Mouse (Mus musculus) urinary bladder, adult 2 months (tissue): Measurements from ENCODE around the gene Tbc1d9. TPM values are rescaled to one million over a fixed set of nuclear protein-coding genes. Genes with fewer than 3 reads are reported as not detected.

ENCODE experiments used
- DNase-seq: peaks from one replicate; pipeline ENCODE4 v3.0.0; 2022; ENCODE audit warnings: low spot score
- polyA plus RNA-seq: library from polyadenylated mRNA; depleted of rRNA; stranded (reverse); fragments of >200 nt; gene quantifications from 2 replicates; pipeline ENCODE4 v1.2.3, GENCODE M21; 2012

Tbc1d9 gene
- polyA plus RNA-seq, 1 experiment = 22.0 TPM

DNA sequence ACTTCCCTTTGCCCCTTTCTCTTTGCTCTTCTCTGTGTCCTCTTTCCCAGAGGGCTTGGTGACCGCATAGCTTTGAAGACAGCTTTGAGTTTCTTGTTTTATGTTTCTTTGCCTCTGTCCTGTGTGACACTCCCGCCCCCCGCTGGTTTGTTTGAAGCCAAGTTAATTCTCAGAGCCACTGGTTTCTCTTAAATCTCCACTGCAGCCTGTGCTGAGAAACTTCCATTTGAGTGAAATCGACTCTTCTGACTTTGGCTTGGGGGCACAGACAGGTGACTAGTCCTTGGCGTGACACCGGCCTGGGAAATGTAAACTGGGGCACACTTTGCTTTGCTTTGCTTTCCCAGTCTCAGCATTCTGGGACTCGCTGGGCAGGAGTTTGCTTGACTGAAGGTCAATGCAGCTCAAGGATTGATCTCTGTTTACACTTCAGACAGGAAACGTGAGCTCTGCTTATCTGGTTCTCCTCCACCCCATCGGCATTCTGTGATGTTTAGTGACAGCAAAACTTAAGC lies 13.1 kb downstream of the Tbc1d9 start:
- no peak for DNase-seq

DNA sequence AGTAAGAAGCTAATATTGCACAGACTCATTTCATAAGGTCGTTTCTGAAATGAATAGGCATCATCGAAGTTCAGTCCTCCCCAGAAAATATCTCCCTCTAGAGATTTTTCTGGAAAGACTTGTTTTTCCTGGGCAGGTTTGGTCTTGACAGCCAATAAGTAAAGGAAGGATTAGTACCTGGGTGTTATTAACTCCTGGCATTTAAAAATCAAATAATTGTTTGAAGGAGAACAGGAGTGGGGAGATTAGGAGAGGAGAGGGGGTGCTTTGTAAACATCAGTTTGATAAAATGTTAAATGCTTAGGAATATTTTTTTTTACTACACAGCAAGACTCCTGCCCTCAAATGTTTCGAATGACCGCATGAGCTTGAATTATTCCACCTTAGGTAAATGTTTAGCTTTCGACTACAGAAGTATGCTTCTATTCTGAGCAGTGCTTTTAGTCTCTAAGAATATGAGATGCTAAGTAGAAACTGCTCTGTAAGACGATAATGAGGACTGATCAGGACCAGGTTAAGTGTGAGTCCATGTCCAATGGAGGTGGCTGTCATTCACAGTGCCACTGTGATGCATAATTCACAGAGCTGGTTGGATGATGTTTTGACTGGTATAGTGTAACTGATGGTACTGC lies 16.8 kb downstream of the Tbc1d9 start:
- DNase-seq = no peak

DNA sequence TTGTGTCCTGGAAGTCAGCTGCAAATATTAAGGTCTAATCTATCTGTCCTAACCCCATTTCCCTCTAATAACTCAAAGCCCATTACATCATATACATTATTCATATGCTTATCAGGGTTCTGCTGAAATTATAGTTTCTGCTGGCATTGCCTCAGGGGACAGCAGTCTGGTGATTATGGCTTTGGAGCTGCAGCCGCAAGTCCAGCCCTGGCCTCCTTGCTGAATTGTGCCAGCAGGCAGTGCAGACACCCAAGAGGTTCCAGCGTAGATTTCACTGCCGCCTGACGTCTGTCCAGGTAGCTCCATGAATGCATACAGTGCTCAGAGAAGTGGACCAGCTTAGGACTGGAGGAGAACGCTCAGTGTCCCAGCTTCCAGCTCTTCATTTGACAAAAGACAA lies 17.6 kb downstream of the Tbc1d9 start:
- DNase-seq = no peak

DNA sequence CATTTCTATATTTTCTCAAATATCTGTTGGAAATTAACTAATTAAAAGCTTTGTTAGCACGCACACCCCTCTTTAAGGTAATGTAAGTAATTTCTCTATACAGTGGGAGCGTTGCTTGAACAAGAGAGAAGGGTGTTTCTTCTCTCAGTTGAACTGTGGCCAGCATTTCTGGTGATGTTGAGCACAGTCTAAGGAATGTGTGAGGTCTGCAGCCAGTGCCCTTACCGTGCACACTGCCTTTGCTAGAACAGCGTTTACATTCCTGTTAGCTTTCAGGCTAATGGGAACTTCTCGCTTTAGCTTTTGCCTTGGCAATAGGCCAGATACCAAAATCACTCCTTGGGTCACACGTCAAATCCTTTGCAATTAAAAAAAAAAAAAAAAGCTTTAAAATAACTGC lies 21.2 kb downstream of the Tbc1d9 start:
- DNase-seq = no peak

DNA sequence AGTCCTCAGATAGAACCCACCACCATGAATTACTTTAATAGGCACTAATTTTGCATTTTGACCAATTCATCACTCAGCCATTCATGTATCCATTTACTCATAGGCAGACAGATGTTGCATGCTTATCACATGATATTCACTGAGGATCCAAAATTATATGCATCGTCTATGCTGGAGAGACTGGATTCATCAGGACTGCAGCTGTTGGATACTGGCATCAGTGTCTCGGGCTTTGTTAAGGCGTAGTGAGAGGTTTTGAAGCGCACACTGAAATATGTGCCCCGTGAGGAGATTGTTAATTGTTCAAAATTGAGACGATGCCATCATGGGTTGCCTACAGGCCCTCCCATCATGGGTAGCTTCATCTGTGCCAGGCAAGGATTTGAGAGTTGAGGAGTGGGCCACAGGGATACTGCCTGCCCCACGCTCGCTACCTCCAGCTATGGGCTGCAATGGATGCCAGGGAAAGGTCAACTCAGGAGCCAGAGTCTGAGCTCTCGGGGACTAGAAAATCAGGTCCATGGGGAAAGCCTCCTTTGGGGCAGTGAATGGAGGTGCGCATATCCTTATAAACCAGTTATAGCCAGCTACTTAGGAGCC lies 22.3 kb downstream of the Tbc1d9 start:
- DNase-seq = no peak

DNA sequence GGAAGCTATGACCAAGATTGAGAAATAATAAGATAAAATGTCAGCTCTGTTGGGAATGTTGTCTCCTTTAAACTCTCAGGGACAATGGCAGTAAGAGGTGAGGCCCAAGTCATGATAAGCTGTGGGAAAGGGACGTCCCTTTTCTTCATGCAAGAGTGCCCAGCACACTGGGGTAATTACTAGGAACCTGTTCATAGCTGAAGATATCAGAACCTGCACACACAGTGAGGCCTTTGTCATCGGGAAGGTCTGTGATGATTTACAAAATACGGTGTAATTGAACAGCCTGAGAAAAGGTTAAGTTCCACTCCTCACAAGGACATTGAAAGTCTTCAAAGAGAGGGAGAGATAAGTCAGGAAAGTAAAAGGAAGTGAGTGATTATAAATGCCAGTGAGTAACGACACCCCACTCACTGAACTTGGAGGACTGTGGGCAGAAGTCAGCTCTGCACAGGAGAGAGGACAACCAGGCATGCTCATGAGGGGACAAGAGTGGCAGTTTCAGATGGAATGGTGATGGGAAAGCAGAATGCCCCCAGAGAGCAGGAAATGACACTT lies 24.5 kb downstream of the Tbc1d9 start:
- no peak for DNase-seq

DNA sequence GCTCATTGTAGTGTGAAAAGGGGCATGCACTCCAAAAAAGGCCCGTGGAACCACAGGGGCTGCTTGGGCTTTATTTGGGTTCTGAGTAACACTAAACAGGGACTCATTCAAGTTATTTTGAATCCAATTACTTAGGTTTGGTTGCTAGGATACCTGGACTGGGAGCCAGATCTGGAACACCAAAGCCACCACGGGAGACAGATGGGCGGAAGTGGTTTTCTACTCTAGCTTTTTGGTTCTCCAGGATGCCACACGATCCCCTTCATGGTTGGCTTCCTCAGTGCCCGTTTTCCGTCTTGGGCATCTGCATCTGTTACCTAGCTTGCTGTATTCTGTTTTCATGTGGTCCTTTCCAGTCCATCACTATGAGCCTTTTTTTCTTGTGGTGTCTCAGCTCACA lies 30.9 kb downstream of the Tbc1d9 start:
- no peak for DNase-seq

DNA sequence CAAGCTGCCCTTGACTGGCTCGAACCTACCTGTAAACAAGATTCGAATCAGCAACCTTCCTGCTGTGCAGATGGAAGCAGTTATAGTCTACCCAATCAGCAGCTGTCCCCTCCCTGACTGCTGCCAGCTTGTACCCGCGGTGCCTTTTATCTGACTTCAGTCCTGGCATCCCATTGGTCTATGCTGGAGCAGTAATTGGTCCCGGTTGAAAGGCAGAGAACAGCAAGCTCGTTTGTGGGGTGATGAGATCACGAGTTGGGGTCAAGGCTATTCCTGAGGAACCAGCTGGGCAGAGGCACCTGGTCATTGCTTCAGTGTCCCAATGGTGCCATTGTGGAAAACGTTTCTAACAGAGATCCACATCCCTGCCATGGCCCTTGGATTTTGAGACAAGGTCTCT lies 34.6 kb downstream of the Tbc1d9 start:
- DNase-seq = no peak

DNA sequence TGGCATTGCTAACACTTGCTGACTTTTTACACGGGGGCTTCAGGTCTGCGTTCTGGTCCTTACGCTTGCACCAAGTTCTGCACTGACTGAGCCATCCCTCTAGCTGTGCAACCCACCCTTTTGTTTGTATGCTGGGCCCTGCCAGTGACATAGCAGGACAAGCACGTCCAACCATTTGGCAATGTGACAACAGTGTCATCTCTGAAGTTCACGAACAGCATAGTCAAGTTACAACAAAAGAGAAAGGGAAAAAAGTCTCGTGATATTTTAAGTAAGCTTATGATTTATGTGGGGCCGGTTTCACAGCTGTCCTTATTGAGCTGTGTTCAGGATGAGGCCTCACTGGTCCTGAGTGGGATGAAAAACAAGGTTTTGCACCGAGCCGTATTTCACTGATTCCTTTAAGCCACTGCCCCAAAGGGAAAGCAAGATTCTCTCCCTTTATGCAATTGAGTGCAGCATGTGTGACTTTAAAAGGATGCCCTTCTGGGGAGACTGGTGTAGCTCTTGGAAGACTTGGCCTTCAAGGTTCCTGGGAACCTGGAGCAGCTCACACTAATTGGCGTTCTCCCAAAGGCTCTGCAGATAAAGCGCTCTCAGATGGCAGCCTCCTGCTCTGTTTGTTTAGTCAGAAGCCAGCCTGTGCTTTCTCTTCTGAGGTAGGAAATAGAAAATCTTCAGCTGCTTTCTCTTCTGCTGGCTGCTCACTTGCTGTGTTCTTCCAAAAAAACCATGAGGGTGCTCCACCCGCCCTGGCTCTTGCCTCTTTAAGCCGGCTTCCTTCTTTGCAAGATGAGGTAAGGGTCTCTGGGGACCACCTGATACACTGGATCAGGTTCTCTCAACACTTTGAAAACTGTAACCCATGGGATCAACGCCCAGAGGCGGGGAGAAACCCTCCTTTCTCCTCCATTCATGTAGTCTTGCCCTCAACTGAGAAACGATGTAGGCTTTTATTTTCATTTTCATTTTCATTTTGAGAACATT lies 35.3 kb downstream of the Tbc1d9 start:
- DNase-seq = no peak

DNA sequence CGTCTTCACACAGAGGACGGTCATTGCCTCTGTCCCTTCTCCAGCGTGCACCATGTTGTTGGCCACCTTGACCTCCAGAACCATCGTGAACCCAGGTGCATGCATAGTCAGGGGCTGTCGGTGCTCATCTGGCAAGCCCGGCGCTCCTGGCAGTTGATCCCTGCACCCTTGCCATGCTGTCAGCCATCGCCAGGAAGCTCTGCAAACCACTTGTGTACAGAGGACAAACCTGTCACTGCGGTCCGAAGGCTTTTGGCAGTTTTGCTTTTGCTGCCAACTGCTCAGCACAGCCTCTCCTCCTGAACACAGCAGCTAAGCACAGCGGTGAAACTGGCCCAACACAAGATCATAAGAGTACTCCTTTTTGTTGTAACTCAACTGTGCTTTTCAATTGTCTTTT lies 37.8 kb downstream of the Tbc1d9 start:
- DNase-seq = no peak

DNA sequence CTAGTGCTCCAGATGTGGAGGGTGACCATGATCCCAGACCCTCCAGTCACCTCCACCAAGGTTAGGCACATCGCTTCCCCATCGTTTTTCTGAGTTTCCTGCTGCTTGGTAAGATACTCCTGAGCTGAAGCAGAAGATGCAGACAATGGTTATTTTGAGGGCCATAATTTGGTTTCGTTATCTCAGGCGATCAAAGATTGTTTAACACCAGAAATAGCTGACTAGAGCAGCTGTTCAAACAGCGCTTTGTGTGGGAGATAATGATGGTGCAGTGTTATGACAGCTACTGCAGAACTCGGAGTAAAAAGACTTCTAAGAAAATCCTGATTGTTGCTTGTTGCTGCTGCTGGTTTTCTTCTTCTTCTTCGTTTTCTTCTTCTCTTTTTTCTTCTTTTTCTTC lies 40.8 kb downstream of the Tbc1d9 start:
- DNase-seq = no peak

DNA sequence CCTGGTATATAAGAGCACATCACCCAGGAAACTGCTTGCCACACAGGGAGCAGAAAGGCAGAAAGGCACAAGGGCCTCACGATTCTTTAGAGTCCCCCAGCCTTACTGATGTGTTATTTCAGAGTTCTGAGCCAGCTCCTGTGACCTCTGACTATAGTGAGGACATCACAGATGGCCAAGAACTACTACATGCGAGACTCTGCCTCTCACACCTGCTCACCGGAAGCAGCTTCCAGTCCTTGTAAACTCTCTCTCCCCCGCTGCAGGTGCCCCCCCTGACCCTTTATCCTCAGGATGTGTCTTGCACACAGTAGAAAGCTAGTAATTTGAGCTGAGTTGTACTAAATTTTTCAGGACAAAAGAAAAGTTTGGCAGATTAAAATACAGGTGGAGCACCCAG lies 44.4 kb downstream of the Tbc1d9 start:
- no peak for DNase-seq

DNA sequence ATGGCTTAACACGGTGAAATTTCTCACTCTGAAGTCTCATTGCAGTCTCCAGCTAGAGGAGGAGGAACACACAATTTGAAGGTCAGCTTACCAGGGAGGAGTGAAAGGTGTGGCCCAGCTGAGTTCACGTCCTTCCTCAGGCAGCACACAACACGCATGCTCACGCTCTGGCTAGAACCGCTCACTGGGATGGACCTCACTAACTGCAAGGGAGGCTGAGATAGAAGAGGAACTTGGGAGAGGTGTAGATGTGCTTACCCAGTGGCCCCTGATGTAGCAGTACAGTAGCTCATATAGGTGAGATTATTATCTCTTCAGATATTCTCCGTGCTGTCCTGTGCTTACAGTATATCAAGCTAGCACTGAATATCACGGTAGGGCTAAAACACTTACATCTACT lies 45.5 kb downstream of the Tbc1d9 start:
- no peak for DNase-seq

DNA sequence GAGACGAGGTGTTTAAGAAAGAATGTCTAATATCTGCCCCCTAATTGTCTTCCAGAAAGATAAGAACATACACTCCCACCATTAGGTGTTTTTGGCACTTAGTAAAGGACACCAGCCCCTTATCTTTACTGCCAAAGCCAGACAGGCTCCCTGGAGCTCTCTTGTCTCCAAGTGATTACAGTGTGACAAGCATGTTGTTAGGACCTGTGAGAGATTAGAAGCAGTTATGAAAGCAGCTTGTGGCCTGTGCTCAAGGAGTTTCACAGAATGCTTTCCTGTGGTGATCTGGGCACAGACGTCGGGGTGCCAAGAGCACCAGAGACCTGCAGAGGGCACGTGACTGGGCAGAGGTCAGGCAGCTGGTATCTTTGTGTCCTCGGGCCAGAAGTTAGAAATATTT lies 49.9 kb downstream of the Tbc1d9 start:
- DNase-seq = no peak

DNA sequence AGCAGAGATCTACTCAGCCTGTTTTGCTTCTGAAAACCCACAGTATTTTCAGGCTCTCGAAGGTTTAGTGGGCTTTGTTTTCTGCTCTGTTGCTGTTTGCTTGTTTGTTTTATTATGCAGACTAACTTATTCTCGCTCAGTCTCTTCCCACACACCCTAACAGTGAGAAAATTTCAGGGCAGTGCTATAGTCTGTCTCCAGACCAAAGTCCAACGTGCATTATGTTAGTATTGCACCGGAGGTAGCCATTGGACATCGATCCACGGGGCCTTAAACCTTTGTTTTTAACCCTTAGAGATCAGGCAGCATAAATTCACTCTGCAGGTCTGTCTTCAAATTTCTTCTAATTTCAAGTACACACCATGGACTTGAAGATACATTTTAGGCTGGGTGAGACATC lies 51.4 kb downstream of the Tbc1d9 start:
- DNase-seq = no peak

DNA sequence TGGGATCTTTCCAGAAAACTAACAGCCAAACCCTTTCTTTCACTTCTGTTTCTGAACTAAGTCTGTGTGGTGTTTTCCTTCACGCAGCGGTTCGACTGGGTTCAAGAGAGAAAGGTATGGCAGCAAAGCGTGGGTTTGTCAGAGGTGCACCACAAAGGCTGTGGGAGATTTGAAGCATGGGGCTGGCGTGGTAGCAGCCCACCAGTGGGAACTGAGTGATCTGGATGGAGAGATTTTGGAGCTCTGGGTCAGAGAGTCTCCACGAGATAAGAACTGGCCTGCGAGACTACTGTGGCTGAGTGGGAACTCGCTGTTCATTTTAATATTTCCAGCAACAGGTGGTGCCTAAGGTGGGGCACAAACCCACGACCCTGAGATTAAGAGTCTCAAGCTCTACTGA lies 52.0 kb downstream of the Tbc1d9 start:
- no peak for DNase-seq

DNA sequence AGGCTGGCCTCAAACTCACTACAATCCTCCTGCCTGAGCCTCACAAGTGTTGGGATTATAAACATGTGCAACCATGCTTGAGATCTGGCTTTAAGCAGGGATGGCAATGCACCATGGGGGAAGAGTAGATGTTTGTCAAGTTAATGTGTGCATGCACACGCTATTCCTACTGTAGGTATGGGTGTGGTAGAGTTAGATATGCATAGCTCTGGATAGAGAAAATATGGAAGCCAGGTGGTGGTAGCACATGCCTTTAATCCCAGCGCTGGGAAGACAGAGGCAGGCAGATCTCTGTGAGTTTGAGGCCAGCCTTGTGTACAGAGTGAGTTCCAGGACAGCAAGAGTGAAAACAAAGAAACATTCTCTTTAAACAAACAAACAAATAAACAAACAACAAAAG lies 52.7 kb downstream of the Tbc1d9 start:
- DNase-seq = no peak

DNA sequence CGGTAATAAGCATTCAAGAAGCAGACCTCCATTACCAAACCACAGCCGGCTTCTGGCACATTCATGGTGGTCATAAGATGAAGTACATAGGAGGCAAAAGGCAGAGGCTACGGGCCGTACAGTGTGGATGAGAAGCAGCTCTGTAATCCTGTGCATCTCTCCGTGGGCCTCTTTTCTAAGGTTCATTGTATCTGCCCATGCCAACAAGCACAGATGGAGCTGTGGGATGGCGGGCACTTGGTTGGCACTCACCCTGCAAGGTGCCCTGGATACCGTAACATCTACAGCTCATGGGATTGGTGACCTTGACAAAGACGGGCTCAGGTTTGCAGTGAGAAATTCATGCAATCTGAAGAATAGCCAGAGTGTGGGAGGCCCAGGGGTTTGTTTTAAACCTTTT lies 54.2 kb downstream of the Tbc1d9 start:
- no peak for DNase-seq

DNA sequence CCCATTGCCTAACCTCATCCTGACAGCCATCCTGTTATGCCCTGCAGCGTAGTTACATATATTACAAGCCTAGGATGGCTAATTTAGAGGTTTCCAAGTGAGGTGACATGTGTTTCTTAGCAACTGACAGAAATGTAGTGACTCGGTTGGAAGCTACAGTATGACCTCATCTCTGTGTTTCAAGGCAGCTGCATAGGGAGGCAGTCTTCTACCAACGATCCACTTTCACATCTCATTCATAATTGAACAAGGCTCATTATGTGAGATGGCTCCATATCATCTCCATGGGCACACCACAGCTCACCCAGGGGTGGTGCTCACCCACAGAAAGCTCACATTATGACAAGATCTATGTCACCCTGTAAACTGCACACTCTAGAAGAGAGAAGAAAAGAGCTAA lies 55.6 kb downstream of the Tbc1d9 start:
- no peak for DNase-seq

DNA sequence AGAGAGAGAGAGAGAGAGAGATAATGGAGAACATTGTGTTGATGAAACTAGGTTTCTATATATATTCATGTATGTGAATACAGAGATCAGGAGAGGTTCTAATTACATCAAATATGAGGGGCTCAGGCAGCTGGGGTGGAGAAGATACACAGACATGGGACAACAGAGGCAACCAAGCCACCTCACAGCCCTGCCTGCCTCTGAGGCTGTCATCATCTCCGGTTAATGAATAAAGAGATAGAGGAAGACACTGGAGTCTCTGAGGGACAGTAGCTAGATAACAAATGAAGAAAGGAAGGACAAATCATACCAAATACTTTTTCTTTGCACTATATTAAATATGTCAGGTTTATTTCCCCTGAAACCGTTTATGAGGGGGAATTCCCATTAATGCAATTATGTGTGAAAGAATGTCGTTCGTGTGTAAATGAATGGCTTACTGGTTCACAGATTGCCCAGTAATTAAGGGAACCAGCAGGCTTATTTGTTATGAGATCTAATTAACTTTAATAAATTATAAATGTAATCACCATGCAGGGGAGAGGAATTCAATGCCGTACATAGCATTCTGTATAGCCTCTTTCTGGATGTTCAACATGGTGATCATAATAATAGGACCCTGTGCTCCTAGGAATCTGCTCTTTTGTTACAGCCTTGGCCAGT lies 59.7 kb downstream of the Tbc1d9 start:
- DNase-seq = no peak

DNA sequence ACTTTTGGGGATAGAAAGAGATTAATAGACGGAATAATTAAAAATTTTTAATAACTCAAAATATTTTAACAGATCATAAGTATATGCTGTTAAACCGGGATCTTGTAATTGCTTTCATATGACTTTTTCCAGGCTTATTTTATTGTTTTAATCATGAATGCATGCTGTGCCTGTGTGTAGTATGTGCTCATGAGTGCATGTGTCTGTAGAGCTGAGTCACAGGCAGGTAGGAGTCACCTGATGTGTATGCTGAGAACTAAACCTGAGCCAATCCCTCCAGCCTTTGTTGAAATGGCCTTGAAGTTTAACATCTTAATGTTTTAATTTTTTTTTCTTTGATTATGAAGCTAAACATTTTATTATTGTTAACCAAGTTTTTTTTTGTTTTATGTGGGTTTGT lies 60.4 kb downstream of the Tbc1d9 start:
- no peak for DNase-seq

DNA sequence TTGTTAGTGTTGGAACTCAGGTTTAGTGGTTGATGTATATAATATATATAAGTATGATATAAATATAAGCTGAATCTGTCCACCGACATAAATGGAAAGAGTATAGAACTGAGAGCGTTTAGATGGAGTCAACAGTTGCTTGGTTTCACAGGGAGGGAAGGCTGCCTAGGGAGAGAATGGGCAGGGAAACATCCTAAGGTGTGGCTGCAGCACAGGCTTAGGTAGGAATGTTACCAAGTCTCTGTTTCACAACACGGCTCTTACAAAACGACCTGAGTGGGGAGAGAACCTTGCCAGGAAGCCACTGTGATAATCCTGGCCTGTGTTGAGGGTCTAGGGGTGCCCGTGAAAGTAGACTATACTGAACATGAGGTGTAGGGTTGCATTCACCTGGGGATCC lies 62.2 kb downstream of the Tbc1d9 start:
- no peak for DNase-seq
